Mouse (Mus musculus): ENCODE results near the gene Efhc1.

The Efhc1 gene

GRCm38 (mm10) chr1:20951799-20952198 lies 373 bp downstream of the Efhc1 start:
- no peak for DNase-seq (ENCODE audit: low read depth)

GRCm38 (mm10) chr1:20954876-20955275 lies 3.5 kb downstream of the Efhc1 start:
- no peak for DNase-seq (ENCODE audit: low read depth)

- DNase-seq (ENCODE audit: low read depth) = no peak
Observed at GRCm38 (mm10) chr1:20969642-20970041, 18.2 kb downstream of the Efhc1 start.

GRCm38 (mm10) chr1:20973389-20973788 lies 22.0 kb downstream of the Efhc1 start:
- no peak for DNase-seq (ENCODE audit: low read depth)

GRCm38 (mm10) chr1:20974341-20975135 lies 23.1 kb downstream of the Efhc1 start:
- DNase-seq (ENCODE audit: low read depth) = peak; percentile 68

- DNase-seq (ENCODE audit: low read depth) = no peak
Observed at GRCm38 (mm10) chr1:20980553-20980952, 29.1 kb downstream of the Efhc1 start.

GRCm38 (mm10) chr1:20981764-20982163 lies 30.3 kb downstream of the Efhc1 start:
- DNase-seq (ENCODE audit: low read depth) = no peak

- DNase-seq (ENCODE audit: low read depth) = no peak
Observed at GRCm38 (mm10) chr1:20984103-20984502, 32.7 kb downstream of the Efhc1 start.

GRCm38 (mm10) chr1:20984582-20984981 lies 33.2 kb downstream of the Efhc1 start:
- DNase-seq (ENCODE audit: low read depth) = no peak

GRCm38 (mm10) chr1:20986378-20987056 lies 35.1 kb downstream of the Efhc1 start:
- no peak for DNase-seq (ENCODE audit: low read depth)

GRCm38 (mm10) chr1:20989461-20990083 lies 38.1 kb downstream of the Efhc1 start:
- peak; percentile 78 for DNase-seq (ENCODE audit: low read depth)

- no peak for DNase-seq (ENCODE audit: low read depth)
Observed at GRCm38 (mm10) chr1:20993690-20994089, 42.3 kb downstream of the Efhc1 start.

GRCm38 (mm10) chr1:20994338-20994737 lies 42.9 kb downstream of the Efhc1 start:
- no peak for DNase-seq (ENCODE audit: low read depth)

GRCm38 (mm10) chr1:20995331-20995986 lies 44.0 kb downstream of the Efhc1 start:
- DNase-seq (ENCODE audit: low read depth) = peak; percentile 60

GRCm38 (mm10) chr1:20996603-20997327 lies 45.3 kb downstream of the Efhc1 start:
- no peak for DNase-seq (ENCODE audit: low read depth)

- no peak for DNase-seq (ENCODE audit: low read depth)
Observed at GRCm38 (mm10) chr1:20997328-20997689, 45.9 kb downstream of the Efhc1 start.

- DNase-seq (ENCODE audit: low read depth) = peak; percentile 77
Observed at GRCm38 (mm10) chr1:20997881-20998389, 46.5 kb downstream of the Efhc1 start.

GRCm38 (mm10) chr1:21002246-21003142 lies 51.1 kb downstream of the Efhc1 start:
- DNase-seq (ENCODE audit: low read depth) = peak; percentile 72

GRCm38 (mm10) chr1:21004596-21004995 lies 53.2 kb downstream of the Efhc1 start:
- no peak for DNase-seq (ENCODE audit: low read depth)

- no peak for DNase-seq (ENCODE audit: low read depth)
Observed at GRCm38 (mm10) chr1:21006775-21007174, 55.3 kb downstream of the Efhc1 start.
